Comparison of ENCODE assay signal across 17 mouse cellular contexts in genomic region chr13:31567617-31568294, GRCm38 (mm10). TPM values are rescaled to one million over a fixed set of nuclear protein-coding genes. Genes with fewer than 3 reads are reported as not detected.
DNase-seq lines count a peak whose midpoint lies in the region; ATAC-seq and TF ChIP-seq lines count a peak whose summit lies in the region.
"Had no signal": no experiment of that assay in that cellular context is flagged by ENCODE, and none has a peak within 500 bp of the region (broad histone marks: within the 10 kb centered on the region; RNA-seq: fewer than 3 reads in every experiment).

No protein-coding gene starts in this region.

- no peaks in the 10 kb centered on the region for H3K36me3 ChIP-seq in heart, embryonic 14.5 days (ENCODE audit: control insufficient read depth, insufficient read depth, low read length)
- H3K36me3 ChIP-seq in C2C12 (ENCODE audit: control insufficient read depth, insufficient read depth): no peaks in the 10 kb centered on the region

- H3K79me3 ChIP-seq in C2C12 (ENCODE audit: low read depth): no peaks in the 10 kb centered on the region

- 63% methylated on average over 6 of the region's 6 CpGs for WGBS in heart, embryonic 14.5 days

- H3K27me3 ChIP-seq in heart, embryonic 14.5 days (ENCODE audit: control insufficient read depth, insufficient read depth, low read length): peaks cover 55% of the 10 kb centered on the region
- H3K27me3 ChIP-seq in C2C12 (ENCODE audit: control insufficient read depth, insufficient read depth, insufficient read length): no peaks in the 10 kb centered on the region

- no peak overlapping the region for H3ac ChIP-seq in C2C12 (ENCODE audit: control insufficient read depth, insufficient read length, low read depth)

- DNase-seq in heart, postnatal 36 days: no peak
- peak; percentile 27 for DNase-seq in fibroblast of lung, adult 2 months (ENCODE audit: low read depth)
- DNase-seq in naive thymus-derived CD4-positive, alpha-beta T cell, adult 2 months (ENCODE audit: low read depth): peak; percentile 9
- DNase-seq in neural tube, embryonic 10.5 days (ENCODE audit: extremely low spot score, low spot score): no peak
- no peak for DNase-seq in left cerebral cortex, postnatal 14 days (ENCODE audit: low spot score in 2 of 2)
- DNase-seq in natural killer cell, adult 2 months (ENCODE audit: low spot score in 2 of 2): no peak
- DNase-seq: adrenal gland, postnatal 36 days; cerebellum, adult 11 months; forebrain, postnatal 0 days; gastrocnemius, postnatal 25 days; heart, postnatal 10 days; kidney, adult 2 months; right cerebral cortex, postnatal 4 days had no signal

- no peak overlapping the region for H3K27ac ChIP-seq in heart, embryonic 14.5 days (replicated peaks in 1 of 2; ENCODE audit: control insufficient read depth in 1 of 2, insufficient read depth in 1 of 2, low read depth in 2 of 2, low read length in 2 of 2)
- H3K27ac ChIP-seq: liver, embryonic 14.5 days had no signal

- no peaks in the 10 kb centered on the region for H3K79me2 ChIP-seq in C2C12 (ENCODE audit: control insufficient read depth, insufficient read depth)

- H3K9ac ChIP-seq in heart, embryonic 14.5 days (ENCODE audit: low read length): no peak overlapping the region
- H3K9ac ChIP-seq: forebrain, postnatal 0 days; liver, embryonic 14.5 days had no signal

- ATAC-seq in heart, embryonic 14.5 days (ENCODE audit: insufficient number of reproducible peaks, insufficient read depth, low FRiP score, low read depth): 0 out of 2 replicates have a peak, but pooled peaks have one; percentile 39
- ATAC-seq: forebrain, postnatal 0 days had no signal

- no peak for TF ChIP-seq CTCF in C2C12 (IDR thresholded peaks at IDR 0.05; ENCODE audit: control insufficient read depth, insufficient read depth, insufficient read length)

- no peak overlapping the region for H3K4me3 ChIP-seq in heart, embryonic 14.5 days (ENCODE audit: control insufficient read depth in 1 of 2, insufficient read depth in 1 of 2, low read depth in 1 of 2, low read length in 2 of 2)
- H3K4me3 ChIP-seq in C2C12 (ENCODE audit: insufficient read depth, poor library complexity, severe bottlenecking): no peak overlapping the region

- intact Hi-C loops in heart, postnatal 36 days (cut with DNase I): no loop called here
- intact Hi-C loops in left cerebral cortex, postnatal 14 days (cut with DNase I): no loop called here

- no peak overlapping the region for H3K4me2 ChIP-seq in heart, embryonic 14.5 days (ENCODE audit: low read length)

- H3K9me3 ChIP-seq in heart, embryonic 14.5 days (ENCODE audit: control insufficient read depth, low read length): no peaks in the 10 kb centered on the region

- H3K4me1 ChIP-seq in heart, embryonic 14.5 days (ENCODE audit: control insufficient read depth in 2 of 2, insufficient read depth in 2 of 2, low read length in 2 of 2): peaks cover 4 to 12% of the 10 kb centered on the region in 2 experiments

TF ChIP-seq in C2C12, 6 proteins besides CTCF, POLR2A, EP300 and RAD21:
- TF ChIP-seq FOSL1 (IDR thresholded peaks at IDR 0.05; ENCODE audit: insufficient read depth, low read length, poor library complexity, severe bottlenecking) (peak; percentile 93), MYOD1 (IDR thresholded peaks at IDR 0.05; ENCODE audit: control insufficient read depth, insufficient read length, low read depth) (peak; percentile 35), USF1 (IDR thresholded peaks at IDR 0.05; ENCODE audit: low read depth) (no peak), MYOG (IDR thresholded peaks at IDR 0.05; ENCODE audit: control insufficient read depth, extremely low read depth, insufficient read length) (no peak), MAX (IDR thresholded peaks at IDR 0.05) (no peak), CEBPB (IDR thresholded peaks at IDR 0.05; ENCODE audit: low read depth) (peak; percentile 23)
TF ChIP-seq in C2C12: peak in this region for 3.

RNA-seq across cellular contexts. Expression of gene A530084C06Rik, which starts 8.6 kb away (rescaled TPM):
- polyA plus RNA-seq in heart, embryonic 14.5 days (2014; fragmentation: Nextera tagmentation; extraction: Ambion mirVana): not detected in 2 replicates
- under 1 TPM in 1 of 2 experiments, not detected in 1; 0.08 TPM for total RNA-seq in heart, postnatal 36 days (2021)
- not detected for polyA plus RNA-seq in C2C12 (2012; fragmentation: generic; extraction: Trizol)
- 1 to 10 TPM in 1 of 2 experiments, under 1 TPM in 1; 0.99 to 1.1 TPM for total RNA-seq in left cerebral cortex, postnatal 14 days (2021)
- total RNA-seq: adrenal gland, postnatal 36 days; gastrocnemius, postnatal 25 days had no signal
- polyA plus RNA-seq: forebrain, postnatal 0 days had no signal

RNA-seq across cellular contexts. Expression of gene Foxq1, which starts 11.8 kb away (rescaled TPM):
- 0.04 and 0.19 TPM in 2 replicates for polyA plus RNA-seq in heart, embryonic 14.5 days (2014; fragmentation: Nextera tagmentation; extraction: Ambion mirVana)
- under 1 TPM; 0.33 TPM for total RNA-seq in heart, postnatal 36 days (2021)
- polyA plus RNA-seq in C2C12 (2012; fragmentation: generic; extraction: Trizol): 2.1 TPM
- 1 to 10 TPM; 3.0 to 3.3 TPM for total RNA-seq in left cerebral cortex, postnatal 14 days (2021)
- total RNA-seq: gastrocnemius, postnatal 25 days had no signal

RNA-seq across cellular contexts. Expression of gene Foxf2, which starts 57.9 kb away (rescaled TPM):
- 0.11 TPM in 1 of 2 replicates, not detected in the other for polyA plus RNA-seq in heart, embryonic 14.5 days (2014; fragmentation: Nextera tagmentation; extraction: Ambion mirVana)
- total RNA-seq in heart, postnatal 36 days (2021): under 1 TPM in 1 of 2 experiments, not detected in 1; 0.19 TPM
- 11.3 TPM for polyA plus RNA-seq in C2C12 (2012; fragmentation: generic; extraction: Trizol)
- 1 to 10 TPM; 7.8 to 9.8 TPM for total RNA-seq in left cerebral cortex, postnatal 14 days (2021)
- total RNA-seq: adrenal gland, postnatal 36 days; gastrocnemius, postnatal 25 days; monocyte, adult 5-6 weeks had no signal
- polyA plus RNA-seq: kidney, adult 2 months had no signal

Comparison
In these comparisons a context has a peak if more than half of its experiments do, and no peak if none do; other contexts are left out.
1. DNase-seq: peak in fibroblast of lung, adult 2 months (single experiment) and naive thymus-derived CD4-positive, alpha-beta T cell, adult 2 months (single experiment); none in heart, postnatal 36 days (0 of 2), neural tube, embryonic 10.5 days (single experiment), left cerebral cortex, postnatal 14 days (0 of 2) and natural killer cell, adult 2 months (0 of 2).
2. RNA of gene Foxf2, which starts 57.9 kb away (total RNA-seq): 7.8 to 9.8 TPM in left cerebral cortex, postnatal 14 days; 0.19 TPM in heart, postnatal 36 days; every median in the first group is over 4 times any median in the second.